In genomic region chr14:27131521-27131920, GRCm38 (mm10) we compare ENCODE assay signal across 18 mouse cellular contexts. TPM values are rescaled to one million over a fixed set of nuclear protein-coding genes. Genes with fewer than 3 reads are reported as not detected.
A peak's percentile ranks its signal among the peaks of the same experiment; 100 is the strongest.
DNase-seq lines count a peak whose midpoint lies in the region; ATAC-seq lines count a peak whose summit lies in the region.
"Had no signal": no experiment of that assay in that cellular context is flagged by ENCODE, and none has a peak within 500 bp of the region (broad histone marks: within the 10 kb centered on the region; RNA-seq: fewer than 3 reads in every experiment).

No protein-coding gene starts in this region.

- DNase-seq in adrenal gland, adult (ENCODE audit: inconsistent age in 2 of 2, low spot score in 1 of 2): peak; percentile 54 to 63
- no peak for DNase-seq in adrenal gland, postnatal 4 days (ENCODE audit: low spot score in 2 of 2)
- DNase-seq in urinary bladder, adult 18-20 months (ENCODE audit: low spot score in 2 of 2): peak; percentile 57 to 71
- no peak for DNase-seq in urinary bladder, postnatal 4 days (ENCODE audit: low spot score in 2 of 2)
- DNase-seq in adrenal gland, postnatal 10 days: peak; percentile 32
- DNase-seq in cerebellum, postnatal 25 days: no peak
- DNase-seq in thymus, postnatal 0 days (ENCODE audit: low spot score): no peak
- DNase-seq: cerebellum, postnatal 10 days; heart, postnatal 36 days; lung, embryonic 14.5 days; midbrain, embryonic 14.5 days; right cerebral cortex, postnatal 4 days; thymus, adult 2 months had no signal

- H3K4me3 ChIP-seq in stomach, embryonic 16.5 days (replicated peaks; ENCODE audit: low read length): no peak overlapping the region
- H3K4me3 ChIP-seq: forebrain, embryonic 12.5 days; limb, embryonic 10.5 days had no signal

- ATAC-seq in stomach, embryonic 16.5 days (ENCODE audit: insufficient read depth, low FRiP score): peak; percentile 47; the same call in 1 of the 2 replicates

- no peaks in the 10 kb centered on the region for H3K9me3 ChIP-seq in stomach, embryonic 16.5 days (replicated peaks; ENCODE audit: control insufficient read depth, low read length)
- H3K9me3 ChIP-seq: forebrain, embryonic 12.5 days; limb, embryonic 10.5 days had no signal

- H3K4me2 ChIP-seq in stomach, embryonic 16.5 days (ENCODE audit: low read depth, low read length): no peak overlapping the region
- H3K4me2 ChIP-seq: forebrain, embryonic 12.5 days; heart, embryonic 11.5 days; liver, embryonic 11.5 days; lung, embryonic 14.5 days had no signal

- no peak overlapping the region for H3K9ac ChIP-seq in stomach, embryonic 16.5 days (ENCODE audit: low read length)
- H3K9ac ChIP-seq: forebrain, embryonic 12.5 days; lung, embryonic 14.5 days had no signal

- H3K36me3 ChIP-seq in stomach, embryonic 16.5 days (ENCODE audit: control insufficient read depth, insufficient read depth, low read length): no peaks in the 10 kb centered on the region
- H3K36me3 ChIP-seq: forebrain, embryonic 12.5 days; limb, embryonic 10.5 days had no signal

- H3K4me1 ChIP-seq in stomach, embryonic 16.5 days (ENCODE audit: control insufficient read depth, insufficient read depth, low read length): no peaks in the 10 kb centered on the region
- H3K4me1 ChIP-seq: forebrain, embryonic 12.5 days had no signal

- H3K27me3 ChIP-seq in stomach, embryonic 16.5 days (ENCODE audit: control insufficient read depth, insufficient read depth, low read length): no peaks in the 10 kb centered on the region
- H3K27me3 ChIP-seq: forebrain, embryonic 12.5 days had no signal

- no peak overlapping the region for H3K27ac ChIP-seq in stomach, embryonic 16.5 days (ENCODE audit: low read length)
- H3K27ac ChIP-seq: forebrain, embryonic 12.5 days; limb, embryonic 10.5 days had no signal

- WGBS in stomach, embryonic 16.5 days: 74% methylated on average over 1 of the region's 1 CpGs

RNA-seq across cellular contexts. Expression of gene Arhgef3, which starts 16.8 kb away (rescaled TPM):
- total RNA-seq in adrenal gland, postnatal 4 days (2021): 10 to 100 TPM; 55.8 to 56.3 TPM
- total RNA-seq in adrenal gland, postnatal 10 days (2021): 10 to 100 TPM; 36.5 to 37.3 TPM
- 20.9 and 22.8 TPM in 2 replicates for polyA plus RNA-seq in stomach, embryonic 16.5 days (2015; fragmentation: Nextera tagmentation; extraction: Ambion mirVana)
- 24.1 and 24.2 TPM in 2 replicates for polyA plus RNA-seq in thymus, postnatal 0 days (2015; fragmentation: Nextera tagmentation; extraction: Ambion mirVana)

Comparison
In these comparisons a context has a peak if more than half of its experiments do, and no peak if none do; other contexts are left out.
1. DNase-seq: peak in adrenal gland, adult (2 of 2), urinary bladder, adult 18-20 months (2 of 2) and adrenal gland, postnatal 10 days (single experiment); none in adrenal gland, postnatal 4 days (0 of 2), urinary bladder, postnatal 4 days (0 of 2), cerebellum, postnatal 25 days (0 of 2) and thymus, postnatal 0 days (single experiment).